8 mouse cellular contexts compared by ENCODE assay signal in the genomic region with DNA sequence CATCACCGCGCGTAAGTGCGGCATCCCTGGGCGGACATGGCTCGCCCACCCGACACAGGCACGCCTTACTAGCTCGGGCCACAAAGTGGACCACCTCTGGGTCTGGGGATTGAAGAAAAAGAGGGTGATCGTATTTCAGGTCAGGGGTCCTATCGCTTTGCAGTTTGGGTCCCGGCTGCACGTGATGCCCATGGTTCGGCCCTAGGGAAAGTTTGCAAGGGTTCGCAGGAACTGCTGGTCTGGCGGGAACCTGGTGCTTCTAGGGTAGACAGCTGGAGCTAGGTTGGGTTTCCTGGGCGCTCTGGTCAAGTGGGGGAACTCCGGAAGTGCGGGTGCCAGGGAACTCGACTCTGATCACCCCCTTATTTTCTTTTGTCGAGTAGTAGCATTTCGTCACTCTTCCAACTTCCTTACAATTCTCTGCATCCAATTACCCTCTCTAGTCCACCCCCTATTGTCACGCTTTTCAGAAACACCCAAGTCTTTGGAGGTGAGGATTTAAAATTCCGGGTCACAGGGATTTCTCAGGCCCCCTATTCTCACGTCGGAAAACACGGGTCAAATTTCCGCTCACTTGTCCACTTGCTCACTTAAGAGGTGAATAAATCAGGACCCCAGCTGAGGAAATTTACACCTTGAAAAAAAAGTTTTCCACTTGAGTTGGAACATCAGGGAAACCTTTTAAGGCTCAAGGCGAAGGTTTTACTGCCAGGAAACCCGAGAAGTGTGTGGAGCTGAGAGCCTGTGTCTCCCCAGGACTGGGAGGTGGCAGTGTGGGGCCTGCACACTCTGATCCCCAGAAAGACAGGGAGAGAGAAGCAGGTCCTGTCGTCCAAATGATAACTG. TPM values are rescaled to one million over a fixed set of nuclear protein-coding genes. Genes with fewer than 3 reads are reported as not detected.
A peak's percentile ranks its signal among the peaks of the same experiment; 100 is the strongest.
DNase-seq lines count a peak whose midpoint lies in the region; ATAC-seq and TF ChIP-seq lines count a peak whose summit lies in the region.

No protein-coding gene starts in this region.

- 7% methylated on average over 31 of the region's 31 CpGs for WGBS in liver, embryonic 13.5 days (ENCODE audit: insufficient replicate concordance)
- whole genome bisulfite sequencing in stomach, postnatal 0 days: 19% methylated on average over 31 of the region's 31 CpGs

- H3K27ac ChIP-seq in gastrocnemius, adult 2 months: no peak overlapping the region; the same call in 1 of the 2 replicates
- no peak overlapping the region for H3K27ac ChIP-seq in testis, adult 2 months (ENCODE audit: control insufficient read depth, insufficient read depth, low read depth, low read length)
- H3K27ac ChIP-seq in liver, embryonic 13.5 days: no peak overlapping the region
- peak overlapping the region; percentile 53 for H3K27ac ChIP-seq in stomach, postnatal 0 days (replicated peaks)

- no peak overlapping the region for H3K9ac ChIP-seq in liver, embryonic 13.5 days
- peak overlapping the region; percentile 57 for H3K9ac ChIP-seq in stomach, postnatal 0 days (ENCODE audit: low read length)

- intact Hi-C loops in gastrocnemius, adult 2 months (cut with DNase I): no loop called here
- intact Hi-C loops in left cerebral cortex, postnatal 4 days (cut with DNase I): no loop called here

- no peaks in the 10 kb centered on the region for H3K27me3 ChIP-seq in testis, adult 2 months (ENCODE audit: control insufficient read depth, insufficient read depth, low read length)
- peaks cover 80% of the 10 kb centered on the region for H3K27me3 ChIP-seq in liver, embryonic 13.5 days
- peaks cover 13% of the 10 kb centered on the region; the same call in 1 of the 2 replicates for H3K27me3 ChIP-seq in stomach, postnatal 0 days (ENCODE audit: control insufficient read depth, insufficient read depth, low read length)

- H3K4me1 ChIP-seq in testis, adult 2 months (ENCODE audit: control insufficient read depth, insufficient read depth, low read length): peaks cover 13% of the 10 kb centered on the region
- peaks cover 11% of the 10 kb centered on the region for H3K4me1 ChIP-seq in liver, embryonic 13.5 days (replicated peaks)
- no peaks in the 10 kb centered on the region; the same call in none of the 2 replicates for H3K4me1 ChIP-seq in stomach, postnatal 0 days (replicated peaks; ENCODE audit: control insufficient read depth, insufficient read depth)

- TF ChIP-seq POLR2A in testis, adult 2 months (IDR thresholded peaks at IDR 0.05; ENCODE audit: control insufficient read depth, low read depth, low read length): no peak; the same call in 1 of the 2 replicates

- no peak for TF ChIP-seq CTCF in gastrocnemius, adult 2 months (IDR thresholded peaks at IDR 0.05)
- 0 out of 2 replicates have a peak, but pooled peaks have one; percentile 6 for TF ChIP-seq CTCF in testis, adult 2 months (IDR thresholded peaks at IDR 0.05; ENCODE audit: control insufficient read depth, insufficient read depth, insufficient replicate concordance, low read depth, low read length)
- no peak for TF ChIP-seq CTCF in stomach, postnatal 0 days (IDR thresholded peaks at IDR 0.05; ENCODE audit: low read depth)

- no peaks in the 10 kb centered on the region for H3K36me3 ChIP-seq in testis, adult 2 months (ENCODE audit: control insufficient read depth, insufficient read depth, low read length)
- H3K36me3 ChIP-seq in liver, embryonic 13.5 days: no peaks in the 10 kb centered on the region
- no peaks in the 10 kb centered on the region for H3K36me3 ChIP-seq in stomach, postnatal 0 days (ENCODE audit: control insufficient read depth, insufficient read depth, low read length)

- DNase-seq in gastrocnemius, adult 2 months: no peak
- no peak for DNase-seq in gastrocnemius, postnatal 10 days
- DNase-seq in testis, postnatal 10 days (ENCODE audit: low spot score): no peak
- DNase-seq in liver, embryonic 13.5 days: no peak
- no peak for DNase-seq in stomach, postnatal 0 days (ENCODE audit: low spot score)
- DNase-seq in urinary bladder, postnatal 25 days (ENCODE audit: low spot score): no peak
- DNase-seq in left cerebral cortex, postnatal 4 days: no peak

- peak overlapping the region; percentile 66 for H3K4me2 ChIP-seq in liver, embryonic 13.5 days
- peak overlapping the region; percentile 83 for H3K4me2 ChIP-seq in stomach, postnatal 0 days (replicated peaks; ENCODE audit: low read depth)

- H3K9me3 ChIP-seq in liver, embryonic 13.5 days (replicated peaks): no peaks in the 10 kb centered on the region
- H3K9me3 ChIP-seq in stomach, postnatal 0 days (ENCODE audit: control insufficient read depth, low read length): no peaks in the 10 kb centered on the region

- peak overlapping the region; percentile 76 for H3K4me3 ChIP-seq in gastrocnemius, adult 2 months
- peak overlapping the region; percentile 86 for H3K4me3 ChIP-seq in testis, adult 2 months (ENCODE audit: control insufficient read depth, low read depth, low read length)
- peak overlapping the region; percentile 52 for H3K4me3 ChIP-seq in liver, embryonic 13.5 days (replicated peaks)
- H3K4me3 ChIP-seq in stomach, postnatal 0 days (ENCODE audit: low read depth, low read length): peak overlapping the region; percentile 53

- TF ChIP-seq EP300 in stomach, postnatal 0 days (optimal IDR thresholded peaks at IDR 0.05): no peak

- no peak for ATAC-seq in liver, embryonic 13.5 days (ENCODE audit: low read depth)
- 0 out of 2 replicates have a peak, but pooled peaks have one; percentile 8 for ATAC-seq in stomach, postnatal 0 days (ENCODE audit: low FRiP score, low TSS enrichment)

RNA-seq across cellular contexts. Expression of gene Shisa3, which starts 1.2 kb away (rescaled TPM):
- total RNA-seq in gastrocnemius, adult 2 months (2021): 1 to 10 TPM; 1.2 to 1.4 TPM
- total RNA-seq in gastrocnemius, postnatal 10 days (2021): 1 to 10 TPM; 3.1 to 4.0 TPM
- polyA plus RNA-seq in testis, adult 2 months (2012; rRNA removed): 22.4 and 23.8 TPM in 2 replicates
- 1.8 and 2.6 TPM in 2 replicates for polyA plus RNA-seq in liver, embryonic 13.5 days (2015; fragmentation: Nextera tagmentation; extraction: Ambion mirVana)
- 13.7 and 14.5 TPM in 2 replicates for polyA plus RNA-seq in stomach, postnatal 0 days (2015; fragmentation: Nextera tagmentation; extraction: Ambion mirVana)
- total RNA-seq in left cerebral cortex, postnatal 4 days (2021): 1 to 10 TPM; 1.1 to 1.3 TPM
